Mouse (Mus musculus): Measurements from ENCODE around the gene Mydgf. TPM values are rescaled to one million over a fixed set of nuclear protein-coding genes. Genes with fewer than 3 reads are reported as not detected.

Mydgf gene
- polyA plus RNA-seq, 1 experiment from 2014 or later: 78.6 TPM

DNA sequence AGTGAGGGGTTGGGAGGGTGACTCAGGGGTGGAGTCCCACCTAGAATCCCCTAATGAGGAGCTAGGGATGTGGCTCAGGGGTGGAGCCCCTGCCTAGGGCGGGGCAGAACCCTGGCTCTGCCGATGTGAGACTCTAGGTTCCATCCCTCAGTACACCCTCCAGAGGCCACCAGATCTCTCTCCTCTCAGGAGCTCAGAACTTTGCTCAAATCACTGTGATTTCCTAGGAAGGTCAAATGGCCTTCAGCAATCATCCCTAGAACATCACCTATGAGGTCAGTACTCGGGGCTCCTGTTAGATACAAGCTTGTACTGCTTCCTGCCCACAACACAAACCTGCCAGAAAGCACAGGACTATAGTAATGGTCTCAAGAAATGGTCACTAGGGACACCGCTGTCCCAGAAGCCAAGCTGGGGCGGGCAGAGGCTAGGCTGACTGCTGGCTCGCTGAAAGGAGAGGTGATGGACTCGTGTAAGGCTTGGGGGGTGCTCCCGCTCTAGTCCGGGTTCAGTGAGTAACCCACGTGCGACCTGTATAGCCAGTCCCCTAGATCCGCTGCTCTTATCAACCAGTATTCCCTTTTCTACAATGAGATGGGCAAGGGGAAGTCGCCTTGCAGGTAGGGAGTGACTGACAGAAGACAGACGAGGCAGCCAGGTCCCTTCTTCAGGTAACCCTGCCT lies 604 bp downstream of the Mydgf start:
- Histone ChIP-seq H3K4me1 (ENCODE audit: control insufficient read depth, insufficient read depth, low read length) (peaks cover 10% of the 10 kb centered on the region), H3K27ac (ENCODE audit: low read depth, low read length) (peak overlapping the region; percentile 48), H3K9me3 (replicated peaks; ENCODE audit: control insufficient read depth, low read length) (no peaks in the 10 kb centered on the region), H3K36me3 (ENCODE audit: control insufficient read depth, insufficient read depth, low read length) (peaks cover 15% of the 10 kb centered on the region), H3K9ac (ENCODE audit: low read depth, low read length) (peak overlapping the region; percentile 83), H3K4me3 (ENCODE audit: low read depth, low read length) (peak overlapping the region; percentile 75), H3K27me3 (ENCODE audit: control insufficient read depth, insufficient read depth, low read length) (no peaks in the 10 kb centered on the region), H3K4me2 (peak overlapping the region; percentile 91)
- peak; percentile 49; the same call in 1 of the 2 replicates for ATAC-seq (replicated peaks; ENCODE audit: insufficient number of reproducible peaks, low FRiP score, low TSS enrichment)
- whole genome bisulfite sequencing (ENCODE audit: insufficient replicate concordance): under 1% methylated on average over 14 of the region's 14 CpGs

- WGBS (ENCODE audit: insufficient replicate concordance): 97% methylated on average over 3 of the region's 3 CpGs
Measured at GRCm38 (mm10) chr17:56175416-56175815, 8.3 kb downstream of the Mydgf start.

GRCm38 (mm10) chr17:56173401-56174046 lies 10.2 kb downstream of the Mydgf start:
- Histone ChIP-seq H3K9ac (ENCODE audit: low read depth, low read length) (no peak overlapping the region), H3K4me3 (ENCODE audit: low read depth, low read length) (no peak overlapping the region), H3K27me3 (ENCODE audit: control insufficient read depth, insufficient read depth, low read length) (no peaks in the 10 kb centered on the region), H3K36me3 (ENCODE audit: control insufficient read depth, insufficient read depth, low read length) (peaks cover 16% of the 10 kb centered on the region), H3K4me1 (ENCODE audit: control insufficient read depth, insufficient read depth, low read length) (peaks cover 11% of the 10 kb centered on the region; the same call in 1 of the 2 replicates), H3K9me3 (replicated peaks; ENCODE audit: control insufficient read depth, low read length) (no peaks in the 10 kb centered on the region), H3K4me2 (no peak overlapping the region), H3K27ac (ENCODE audit: low read depth, low read length) (no peak overlapping the region)
- ATAC-seq (replicated peaks; ENCODE audit: insufficient number of reproducible peaks, low FRiP score, low TSS enrichment): no peak
- 55% methylated on average over 10 of the region's 10 CpGs for WGBS (ENCODE audit: insufficient replicate concordance)

More at GRCm38 (mm10) chr17:56175416-56175815, 8.3 kb downstream of the Mydgf start:
- H3K4me1 ChIP-seq (ENCODE audit: control insufficient read depth, insufficient read depth, low read length): peaks cover 5% of the 10 kb centered on the region; the same call in 1 of the 2 replicates
- peaks cover 19% of the 10 kb centered on the region for H3K36me3 ChIP-seq (ENCODE audit: control insufficient read depth, insufficient read depth, low read length)
- no peaks in the 10 kb centered on the region for H3K9me3 ChIP-seq (replicated peaks; ENCODE audit: control insufficient read depth, low read length)
- H3K27me3 ChIP-seq (ENCODE audit: control insufficient read depth, insufficient read depth, low read length): no peaks in the 10 kb centered on the region
- no peak overlapping the region for H3K27ac ChIP-seq (ENCODE audit: low read depth, low read length)
- no peak overlapping the region for H3K9ac ChIP-seq (ENCODE audit: low read depth, low read length)
- no peak for ATAC-seq (replicated peaks; ENCODE audit: insufficient number of reproducible peaks, low FRiP score, low TSS enrichment)
- H3K4me2 ChIP-seq: no peak overlapping the region
- H3K4me3 ChIP-seq (ENCODE audit: low read depth, low read length): no peak overlapping the region

DNA sequence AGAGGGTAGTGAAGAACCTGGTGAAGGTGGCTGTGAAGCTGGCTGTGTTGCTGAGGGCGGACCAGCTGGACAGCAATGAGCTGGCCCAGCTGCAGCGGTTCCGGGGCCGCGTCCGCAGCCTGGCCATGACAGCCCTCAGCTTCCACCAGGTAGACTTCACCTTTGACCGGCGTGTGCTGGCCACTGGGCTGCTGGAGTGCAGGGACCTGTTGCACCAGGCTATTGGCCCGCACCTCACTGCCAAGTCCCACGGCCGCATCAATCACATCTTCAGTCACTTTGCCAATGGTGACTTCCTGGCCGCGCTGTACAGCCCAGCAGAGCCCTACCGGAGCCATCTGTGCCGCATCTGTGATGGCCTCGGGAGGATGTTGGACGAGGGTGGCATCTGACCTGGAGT lies 11.8 kb downstream of the Mydgf start:
- Histone ChIP-seq H3K27me3 (ENCODE audit: control insufficient read depth, insufficient read depth, low read length) (no peaks in the 10 kb centered on the region), H3K4me1 (ENCODE audit: control insufficient read depth, insufficient read depth, low read length) (peaks cover 11% of the 10 kb centered on the region; the same call in 1 of the 2 replicates), H3K9ac (ENCODE audit: low read depth, low read length) (no peak overlapping the region), H3K27ac (ENCODE audit: low read depth, low read length) (no peak overlapping the region), H3K4me2 (no peak overlapping the region), H3K9me3 (replicated peaks; ENCODE audit: control insufficient read depth, low read length) (no peaks in the 10 kb centered on the region), H3K4me3 (ENCODE audit: low read depth, low read length) (no peak overlapping the region), H3K36me3 (ENCODE audit: control insufficient read depth, insufficient read depth, low read length) (peaks cover 4% of the 10 kb centered on the region)
- ATAC-seq (replicated peaks; ENCODE audit: insufficient number of reproducible peaks, low FRiP score, low TSS enrichment): no peak
- WGBS (ENCODE audit: insufficient replicate concordance): 88% methylated on average over 17 of the region's 17 CpGs

GRCm38 (mm10) chr17:56171456-56171855 lies 12.3 kb downstream of the Mydgf start:
- no peak for ATAC-seq (replicated peaks; ENCODE audit: insufficient number of reproducible peaks, low FRiP score, low TSS enrichment)
- 70% methylated on average over 9 of the region's 9 CpGs for WGBS (ENCODE audit: insufficient replicate concordance)
- H3K27ac ChIP-seq (ENCODE audit: low read depth, low read length): no peak overlapping the region
- H3K4me2 ChIP-seq: no peak overlapping the region
- no peaks in the 10 kb centered on the region for H3K27me3 ChIP-seq (ENCODE audit: control insufficient read depth, insufficient read depth, low read length)
- H3K9ac ChIP-seq (ENCODE audit: low read depth, low read length): no peak overlapping the region
- H3K9me3 ChIP-seq (replicated peaks; ENCODE audit: control insufficient read depth, low read length): no peaks in the 10 kb centered on the region
- H3K4me3 ChIP-seq (ENCODE audit: low read depth, low read length): no peak overlapping the region
- peaks cover 11% of the 10 kb centered on the region; the same call in 1 of the 2 replicates for H3K4me1 ChIP-seq (ENCODE audit: control insufficient read depth, insufficient read depth, low read length)
- no peaks in the 10 kb centered on the region; the same call in none of the 2 replicates for H3K36me3 ChIP-seq (ENCODE audit: control insufficient read depth, insufficient read depth, low read length)

DNA sequence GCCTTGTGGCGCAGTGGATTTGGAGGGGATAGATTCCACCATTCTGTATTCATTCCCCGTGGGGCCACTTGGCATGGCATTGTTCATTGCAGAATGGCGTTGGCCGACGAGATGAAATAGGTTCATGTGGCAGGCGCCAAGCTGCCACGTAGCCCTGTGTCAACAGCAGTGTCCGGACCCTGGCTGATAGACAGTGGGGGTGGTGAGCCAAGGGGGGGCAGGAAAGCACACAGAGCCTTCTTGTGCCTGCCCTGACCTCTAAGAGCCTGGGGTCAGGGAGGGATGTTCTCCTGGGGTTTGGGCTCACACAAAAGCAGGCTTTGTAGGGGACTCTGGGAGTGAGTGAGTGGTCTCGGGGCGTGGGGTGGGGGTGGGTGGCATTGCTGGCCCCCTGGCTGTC lies 13.1 kb downstream of the Mydgf start:
- Histone ChIP-seq H3K4me3 (ENCODE audit: low read depth, low read length) (no peak overlapping the region), H3K36me3 (ENCODE audit: control insufficient read depth, insufficient read depth, low read length) (no peaks in the 10 kb centered on the region; the same call in none of the 2 replicates), H3K4me2 (no peak overlapping the region), H3K9me3 (replicated peaks; ENCODE audit: control insufficient read depth, low read length) (no peaks in the 10 kb centered on the region), H3K4me1 (ENCODE audit: control insufficient read depth, insufficient read depth, low read length) (peaks cover 11% of the 10 kb centered on the region; the same call in 1 of the 2 replicates), H3K27me3 (ENCODE audit: control insufficient read depth, insufficient read depth, low read length) (no peaks in the 10 kb centered on the region), H3K9ac (ENCODE audit: low read depth, low read length) (no peak overlapping the region), H3K27ac (ENCODE audit: low read depth, low read length) (no peak overlapping the region)
- WGBS (ENCODE audit: insufficient replicate concordance): 58% methylated on average over 10 of the region's 10 CpGs
- 0 out of 2 replicates have a peak, but pooled peaks have one; percentile 31 for ATAC-seq (replicated peaks; ENCODE audit: insufficient number of reproducible peaks, low FRiP score, low TSS enrichment)

DNA sequence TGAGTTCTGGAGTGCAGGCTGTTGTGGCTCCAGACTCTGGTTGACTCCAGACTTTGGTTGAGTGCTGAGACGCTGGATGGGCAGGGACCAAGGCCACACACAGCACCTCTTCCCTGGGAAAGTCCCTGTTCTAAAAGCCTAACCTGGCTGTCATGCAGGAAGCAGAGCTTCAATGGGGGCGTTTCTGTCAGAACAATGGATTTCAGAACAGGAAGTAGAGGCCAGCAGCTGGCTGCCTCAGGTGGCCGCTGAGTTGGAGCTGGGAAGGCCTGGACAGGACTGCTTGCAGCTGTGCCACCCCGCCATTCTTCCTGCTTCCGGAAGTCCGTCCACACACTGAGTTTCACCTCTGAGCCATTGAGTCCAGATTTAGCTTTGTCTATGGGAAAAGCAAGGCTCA lies 13.9 kb downstream of the Mydgf start:
- 54% methylated on average over 6 of the region's 6 CpGs for WGBS (ENCODE audit: insufficient replicate concordance)
- Histone ChIP-seq H3K4me2 (no peak overlapping the region), H3K4me3 (ENCODE audit: low read depth, low read length) (no peak overlapping the region)

DNA sequence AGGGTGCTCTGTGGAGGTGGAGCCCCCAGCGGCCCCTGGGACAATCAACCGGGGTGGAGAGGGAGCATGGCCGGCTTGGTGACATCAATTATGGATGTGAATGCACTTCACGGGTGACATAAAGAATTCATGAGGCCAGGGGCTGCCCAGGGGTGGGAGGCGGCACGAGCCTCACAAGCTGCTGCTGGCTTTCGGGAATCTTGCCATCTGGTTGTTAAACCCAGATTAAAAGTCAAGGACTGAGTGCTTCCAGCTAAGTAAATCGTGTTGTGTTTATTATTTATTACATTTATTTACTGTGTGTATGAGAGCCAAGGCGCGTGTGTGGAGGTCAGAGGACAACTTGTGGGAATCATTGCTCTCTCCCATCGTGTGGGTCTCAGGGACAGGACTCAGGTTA lies 18.0 kb downstream of the Mydgf start:
- WGBS (ENCODE audit: insufficient replicate concordance): 66% methylated on average over 11 of the region's 11 CpGs
- Histone ChIP-seq H3K27ac (ENCODE audit: low read depth, low read length) (no peak overlapping the region), H3K4me2 (no peak overlapping the region), H3K9ac (ENCODE audit: low read depth, low read length) (no peak overlapping the region), H3K4me1 (ENCODE audit: control insufficient read depth, insufficient read depth, low read length) (peaks cover 16% of the 10 kb centered on the region), H3K36me3 (ENCODE audit: control insufficient read depth, insufficient read depth, low read length) (no peaks in the 10 kb centered on the region), H3K4me3 (ENCODE audit: low read depth, low read length) (no peak overlapping the region), H3K9me3 (replicated peaks; ENCODE audit: control insufficient read depth, low read length) (no peaks in the 10 kb centered on the region), H3K27me3 (ENCODE audit: control insufficient read depth, insufficient read depth, low read length) (no peaks in the 10 kb centered on the region)
- ATAC-seq (replicated peaks; ENCODE audit: insufficient number of reproducible peaks, low FRiP score, low TSS enrichment): no peak

More for the DNA sequence above, 13.9 kb downstream of the Mydgf start:
- no peaks in the 10 kb centered on the region for H3K9me3 ChIP-seq (replicated peaks; ENCODE audit: control insufficient read depth, low read length)
- H3K27me3 ChIP-seq (ENCODE audit: control insufficient read depth, insufficient read depth, low read length): no peaks in the 10 kb centered on the region
- H3K27ac ChIP-seq (ENCODE audit: low read depth, low read length): no peak overlapping the region; the same call in 1 of the 2 replicates
- no peak overlapping the region for H3K9ac ChIP-seq (ENCODE audit: low read depth, low read length)
- H3K36me3 ChIP-seq (ENCODE audit: control insufficient read depth, insufficient read depth, low read length): no peaks in the 10 kb centered on the region; the same call in none of the 2 replicates
- H3K4me1 ChIP-seq (ENCODE audit: control insufficient read depth, insufficient read depth, low read length): peaks cover 11% of the 10 kb centered on the region; the same call in 1 of the 2 replicates
- no peak for ATAC-seq (replicated peaks; ENCODE audit: insufficient number of reproducible peaks, low FRiP score, low TSS enrichment)

All from heart, embryonic 11.5 days (tissue).